Mouse (Mus musculus): Measurements from ENCODE around the gene Ltb4r2. TPM values are rescaled to one million over a fixed set of nuclear protein-coding genes. Genes with fewer than 3 reads are reported as not detected.

Gene Ltb4r2
- polyA plus RNA-seq (2012; rRNA removed), result 65.3 and 90.6 TPM in 2 replicates

DNA sequence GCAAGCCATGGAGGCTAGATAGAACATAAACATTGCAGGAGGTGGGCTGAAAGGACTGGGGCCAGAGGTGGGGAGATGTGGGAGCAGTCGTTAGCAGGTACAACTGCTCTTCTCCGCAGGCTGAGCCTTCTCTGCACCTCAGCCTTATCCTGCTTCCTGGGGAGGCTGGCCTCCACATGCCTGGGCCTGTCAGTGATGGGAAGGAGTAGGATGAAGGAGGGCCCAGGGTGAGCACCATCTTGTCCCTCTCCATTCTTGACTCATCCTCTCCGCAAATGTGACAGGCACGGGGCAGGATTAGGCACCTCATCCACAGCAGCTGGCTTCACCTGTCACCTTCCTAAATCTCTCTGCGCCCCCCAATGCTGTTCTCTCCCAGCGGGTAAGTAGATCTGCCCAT lies at the start of gene Ltb4r2:
Gene Ltb4r2 (plus strand): TSS at position 266 of the 400 bp plus-strand sequence.
- TF ChIP-seq CTCF (IDR thresholded peaks at IDR 0.05; ENCODE audit: extremely low read depth, insufficient read length, insufficient replicate concordance, low read depth, low read length) (no peak), POLR2A (IDR thresholded peaks at IDR 0.05; ENCODE audit: low read depth, low read length) (no peak)

DNA sequence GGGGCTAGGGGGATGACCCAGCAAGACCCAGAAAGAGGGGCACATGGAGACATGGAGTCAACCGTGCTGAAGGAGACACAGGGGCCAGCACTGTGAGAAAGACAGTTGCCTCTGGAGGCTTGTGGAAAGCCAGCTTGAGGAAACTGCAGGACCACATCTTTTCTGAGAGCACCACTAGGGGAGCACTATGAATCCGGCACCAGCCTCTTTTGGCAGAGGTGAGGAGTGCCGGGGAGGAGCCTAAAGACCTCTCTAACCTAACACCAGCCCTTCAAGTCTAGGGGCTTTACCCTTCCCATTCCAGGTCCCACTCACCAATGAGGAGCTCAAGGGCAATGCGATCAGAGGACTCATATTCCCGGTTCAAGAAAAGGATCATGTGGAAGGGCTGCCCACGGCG lies 49.4 kb upstream of the Ltb4r2 start:
- H3K36me3 ChIP-seq (ENCODE audit: control insufficient read depth, insufficient read depth, low read length), result 0 out of 2 replicates have a peak, but pooled peaks cover 5% of the 10 kb centered on the region
- H3K27ac ChIP-seq (ENCODE audit: insufficient read depth, low read depth, low read length), result no peak overlapping the region
- H3K4me1 ChIP-seq (ENCODE audit: control insufficient read depth, insufficient read depth, insufficient read length, low read length), result peaks cover 10% of the 10 kb centered on the region
- H3K27me3 ChIP-seq (ENCODE audit: control insufficient read depth, insufficient read depth, low read length), result 0 out of 2 replicates have a peak, but pooled peaks cover 3% of the 10 kb centered on the region
- 86% methylated on average over 7 of the region's 7 CpGs for WGBS
- TF ChIP-seq CTCF (IDR thresholded peaks at IDR 0.05; ENCODE audit: extremely low read depth, insufficient read length, insufficient replicate concordance, low read depth, low read length), result no peak
- no peak for TF ChIP-seq POLR2A (IDR thresholded peaks at IDR 0.05; ENCODE audit: low read depth, low read length)
- H3K4me3 ChIP-seq (ENCODE audit: low read depth, low read length), result no peak overlapping the region

More for the DNA sequence above, at the start of gene Ltb4r2:
- 92% methylated on average over 6 of the region's 6 CpGs for WGBS
- H3K36me3 ChIP-seq (ENCODE audit: control insufficient read depth, insufficient read depth, low read length), result peaks cover 3% of the 10 kb centered on the region
- H3K27ac ChIP-seq (ENCODE audit: insufficient read depth, low read depth, low read length), result no peak within 1 kb of the TSS
- peaks cover 6% of the 10 kb centered on the region for H3K4me1 ChIP-seq (ENCODE audit: control insufficient read depth, insufficient read depth, insufficient read length, low read length)
- H3K4me3 ChIP-seq (ENCODE audit: low read depth, low read length), result peak within 1 kb of the TSS; percentile 60
- H3K27me3 ChIP-seq (ENCODE audit: control insufficient read depth, insufficient read depth, low read length), result 0 out of 2 replicates have a peak, but pooled peaks cover 13% of the 10 kb centered on the region

- Histone ChIP-seq H3K36me3 (ENCODE audit: control insufficient read depth, insufficient read depth, low read length) (peaks cover 14% of the 10 kb centered on the region), H3K27ac (ENCODE audit: insufficient read depth, low read depth, low read length) (no peak overlapping the region), H3K27me3 (ENCODE audit: control insufficient read depth, insufficient read depth, low read length) (0 out of 2 replicates have a peak, but pooled peaks cover 3% of the 10 kb centered on the region), H3K4me3 (ENCODE audit: low read depth, low read length) (peak overlapping the region; percentile 56), H3K4me1 (ENCODE audit: control insufficient read depth, insufficient read depth, insufficient read length, low read length) (peaks cover 10% of the 10 kb centered on the region)
- no peak for TF ChIP-seq CTCF (IDR thresholded peaks at IDR 0.05; ENCODE audit: extremely low read depth, insufficient read length, insufficient replicate concordance, low read depth, low read length)
- TF ChIP-seq POLR2A (IDR thresholded peaks at IDR 0.05; ENCODE audit: low read depth, low read length), result no peak
- 5% methylated on average over 25 of the region's 25 CpGs for WGBS
Observed at GRCm38 (mm10) chr14:55713007-55713728, 48.1 kb upstream of the Ltb4r2 start.

GRCm38 (mm10) chr14:55713729-55714122 lies 47.5 kb upstream of the Ltb4r2 start, which contains the start of gene Tgm1:
Gene Tgm1 (minus strand): TSS chr14:55713926.
- TF ChIP-seq CTCF (IDR thresholded peaks at IDR 0.05; ENCODE audit: extremely low read depth, insufficient read length, insufficient replicate concordance, low read depth, low read length), result no peak
- TF ChIP-seq POLR2A (IDR thresholded peaks at IDR 0.05; ENCODE audit: low read depth, low read length), result no peak
- Histone ChIP-seq H3K36me3 (ENCODE audit: control insufficient read depth, insufficient read depth, low read length) (peaks cover 17% of the 10 kb centered on the region), H3K4me1 (ENCODE audit: control insufficient read depth, insufficient read depth, insufficient read length, low read length) (peaks cover 10% of the 10 kb centered on the region), H3K27ac (ENCODE audit: insufficient read depth, low read depth, low read length) (no peak within 1 kb of the TSS), H3K27me3 (ENCODE audit: control insufficient read depth, insufficient read depth, low read length) (0 out of 2 replicates have a peak, but pooled peaks cover 3% of the 10 kb centered on the region), H3K4me3 (ENCODE audit: low read depth, low read length) (peak within 1 kb of the TSS; percentile 56)
- 28% methylated on average over 4 of the region's 4 CpGs for WGBS

DNA sequence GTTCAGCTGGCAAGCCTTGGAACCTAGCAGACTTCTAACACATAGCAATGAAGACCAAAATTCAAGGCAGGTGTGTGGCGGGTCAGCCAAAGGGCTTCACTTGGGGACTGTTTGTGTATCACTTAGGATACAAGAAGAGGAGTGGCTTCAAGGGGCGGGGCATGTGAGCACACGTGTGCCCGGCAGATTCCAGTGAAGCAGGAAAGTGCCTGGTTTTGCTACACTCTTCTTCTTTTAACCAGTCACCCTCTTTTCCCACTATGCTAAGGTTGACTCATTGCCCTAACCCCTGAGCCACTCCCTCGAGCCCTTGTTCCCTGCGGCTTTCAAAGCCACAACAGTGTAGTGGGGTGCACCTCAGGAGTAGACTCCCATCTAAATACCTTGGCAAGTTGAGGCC lies 46.3 kb upstream of the Ltb4r2 start:
- Histone ChIP-seq H3K36me3 (ENCODE audit: control insufficient read depth, insufficient read depth, low read length) (peaks cover 25% of the 10 kb centered on the region), H3K4me3 (ENCODE audit: low read depth, low read length) (no peak overlapping the region), H3K4me1 (ENCODE audit: control insufficient read depth, insufficient read depth, insufficient read length, low read length) (peaks cover 10% of the 10 kb centered on the region), H3K27me3 (ENCODE audit: control insufficient read depth, insufficient read depth, low read length) (0 out of 2 replicates have a peak, but pooled peaks cover 3% of the 10 kb centered on the region), H3K27ac (ENCODE audit: insufficient read depth, low read depth, low read length) (no peak overlapping the region)
- WGBS, result 11% methylated on average over 6 of the region's 6 CpGs
- TF ChIP-seq POLR2A (IDR thresholded peaks at IDR 0.05; ENCODE audit: low read depth, low read length), result no peak
- no peak for TF ChIP-seq CTCF (IDR thresholded peaks at IDR 0.05; ENCODE audit: extremely low read depth, insufficient read length, insufficient replicate concordance, low read depth, low read length)

- Histone ChIP-seq H3K36me3 (ENCODE audit: control insufficient read depth, insufficient read depth, low read length) (peaks cover 26% of the 10 kb centered on the region), H3K27me3 (ENCODE audit: control insufficient read depth, insufficient read depth, low read length) (0 out of 2 replicates have a peak, but pooled peaks cover 3% of the 10 kb centered on the region), H3K4me1 (ENCODE audit: control insufficient read depth, insufficient read depth, insufficient read length, low read length) (peaks cover 11% of the 10 kb centered on the region), H3K4me3 (ENCODE audit: low read depth, low read length) (no peak overlapping the region), H3K27ac (ENCODE audit: insufficient read depth, low read depth, low read length) (no peak overlapping the region)
- no peak for TF ChIP-seq POLR2A (IDR thresholded peaks at IDR 0.05; ENCODE audit: low read depth, low read length)
- TF ChIP-seq CTCF (IDR thresholded peaks at IDR 0.05; ENCODE audit: extremely low read depth, insufficient read length, insufficient replicate concordance, low read depth, low read length), result no peak
- 91% methylated on average over 6 of the region's 6 CpGs for WGBS
Observed at GRCm38 (mm10) chr14:55716271-55716670, 45.0 kb upstream of the Ltb4r2 start.

DNA sequence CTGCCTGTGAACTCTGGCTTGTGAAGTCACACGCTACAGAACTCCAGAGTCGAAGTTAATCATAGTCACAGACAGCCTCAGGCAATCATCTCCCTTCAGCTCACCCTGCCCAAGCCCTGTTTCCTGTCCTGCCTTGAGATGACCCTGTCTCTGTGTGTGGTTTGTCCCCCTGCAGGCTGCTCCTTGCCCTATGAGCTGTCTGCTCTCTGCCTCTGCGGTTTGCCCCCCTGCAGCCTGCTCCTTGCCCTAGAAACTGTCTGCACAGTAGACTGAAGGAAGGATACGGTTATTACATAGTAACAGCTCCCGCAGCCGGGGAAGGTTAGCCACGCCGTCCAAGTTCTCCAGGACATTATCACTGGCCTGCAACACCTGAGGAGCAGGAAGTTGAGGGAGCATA lies 44.3 kb upstream of the Ltb4r2 start:
- H3K27ac ChIP-seq (ENCODE audit: insufficient read depth, low read depth, low read length), result no peak overlapping the region
- no peak for TF ChIP-seq CTCF (IDR thresholded peaks at IDR 0.05; ENCODE audit: extremely low read depth, insufficient read length, insufficient replicate concordance, low read depth, low read length)
- no peak for TF ChIP-seq POLR2A (IDR thresholded peaks at IDR 0.05; ENCODE audit: low read depth, low read length)
- 90% methylated on average over 8 of the region's 8 CpGs for WGBS
- 0 out of 2 replicates have a peak, but pooled peaks cover 3% of the 10 kb centered on the region for H3K27me3 ChIP-seq (ENCODE audit: control insufficient read depth, insufficient read depth, low read length)
- H3K4me1 ChIP-seq (ENCODE audit: control insufficient read depth, insufficient read depth, insufficient read length, low read length), result peaks cover 15% of the 10 kb centered on the region
- H3K36me3 ChIP-seq (ENCODE audit: control insufficient read depth, insufficient read depth, low read length), result peaks cover 26% of the 10 kb centered on the region
- H3K4me3 ChIP-seq (ENCODE audit: low read depth, low read length), result no peak overlapping the region
